Mouse (Mus musculus): Measurements from ENCODE around the gene Ankmy1.

Gene Ankmy1

DNA sequence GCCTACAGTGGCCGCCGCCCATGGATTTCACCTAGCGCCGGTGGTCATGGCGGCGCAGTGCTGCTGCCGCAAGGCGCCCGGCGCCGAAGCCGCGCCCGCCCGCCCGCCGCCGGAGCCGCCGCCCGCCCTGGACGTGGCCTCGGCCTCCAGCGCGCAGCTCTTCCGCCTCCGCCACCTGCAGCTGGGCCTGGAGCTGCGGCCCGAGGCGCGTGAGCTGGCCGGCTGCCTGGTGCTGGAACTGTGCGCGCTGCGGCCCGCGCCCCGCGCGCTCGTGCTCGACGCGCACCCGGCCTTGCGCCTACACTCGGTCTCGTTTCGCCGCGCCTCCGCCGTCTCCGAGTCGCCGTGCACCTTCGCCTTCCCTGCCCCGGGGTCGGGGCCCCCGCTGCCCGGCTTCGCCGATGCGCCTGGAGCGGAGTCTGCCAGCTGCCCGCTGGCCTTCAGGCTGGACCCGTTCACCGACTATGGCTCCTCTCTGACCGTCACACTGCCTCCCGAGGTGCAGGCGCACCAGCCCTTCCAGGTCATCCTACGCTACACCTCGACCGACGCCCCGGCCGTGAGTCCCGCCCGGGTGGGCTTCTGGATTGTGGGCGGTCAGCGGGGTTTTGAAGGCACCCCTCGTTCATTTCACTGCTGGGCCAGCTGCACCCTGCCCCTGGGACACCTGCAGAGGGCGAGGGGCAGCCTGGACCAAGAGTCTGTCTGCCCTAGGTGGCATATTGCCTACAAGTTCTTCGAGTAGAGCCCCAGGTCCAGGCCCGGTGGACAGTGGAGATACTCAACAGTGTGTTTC is 8.4 kb upstream of the Ankmy1 start:
- no peak for DNase-seq (ENCODE audit: low spot score)

DNA sequence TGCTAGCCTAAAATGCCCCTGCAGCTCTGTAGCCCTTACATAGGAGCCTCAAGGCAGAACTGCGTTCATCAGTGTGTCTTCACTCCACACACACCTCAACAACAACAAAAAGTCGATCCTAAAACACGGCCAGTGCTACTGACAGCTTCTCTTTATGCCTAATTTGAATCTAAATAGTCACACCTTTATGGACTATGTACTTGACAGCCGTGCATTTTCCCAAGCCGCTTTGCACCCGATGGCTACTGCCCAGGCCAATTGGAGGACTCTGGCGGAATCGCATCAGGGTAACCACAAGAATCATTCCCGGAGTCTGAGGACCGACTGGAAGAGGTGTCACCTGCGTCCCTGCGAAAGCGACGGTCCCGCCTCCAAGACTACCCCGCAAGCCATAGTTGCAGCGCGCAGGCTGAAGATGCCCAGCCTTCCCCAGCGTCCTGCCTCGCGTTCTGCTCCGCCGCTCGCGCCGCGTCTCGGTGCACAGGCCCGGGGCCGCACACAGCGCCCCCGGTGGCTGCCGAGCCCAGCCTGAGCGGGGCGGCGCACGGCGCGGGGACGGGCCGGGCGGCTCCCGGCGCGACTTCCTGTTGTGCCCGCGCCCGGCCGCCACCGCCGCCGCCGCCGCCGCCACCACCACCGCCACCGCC is 7.7 kb upstream of the Ankmy1 start, which contains the start of gene Rnpepl1:
Gene Rnpepl1 (plus strand): TSS at position 545 of the 647 bp plus-strand sequence.
- no peak for DNase-seq (ENCODE audit: low spot score)

DNA sequence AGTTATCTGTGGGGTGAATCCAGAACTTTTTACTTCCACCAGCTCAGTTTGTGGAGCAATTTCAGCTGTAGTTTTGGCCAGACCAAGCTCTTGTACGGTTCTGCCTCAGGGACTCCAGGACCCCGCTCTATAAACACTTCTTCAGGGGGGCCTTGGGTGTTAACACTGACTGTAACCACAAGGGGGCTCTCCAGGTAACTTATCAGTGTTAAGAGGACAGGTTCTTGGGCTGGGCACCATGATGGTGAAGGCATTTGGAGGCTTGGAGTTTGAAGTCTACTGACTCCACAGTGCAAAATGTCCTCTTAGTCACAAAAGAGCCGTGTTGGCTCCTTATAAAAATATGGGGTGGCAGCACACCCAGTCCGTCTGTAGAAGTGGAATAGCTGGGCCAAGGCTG is 6.4 kb upstream of the Ankmy1 start:
- no peak for DNase-seq (ENCODE audit: low spot score)

DNA sequence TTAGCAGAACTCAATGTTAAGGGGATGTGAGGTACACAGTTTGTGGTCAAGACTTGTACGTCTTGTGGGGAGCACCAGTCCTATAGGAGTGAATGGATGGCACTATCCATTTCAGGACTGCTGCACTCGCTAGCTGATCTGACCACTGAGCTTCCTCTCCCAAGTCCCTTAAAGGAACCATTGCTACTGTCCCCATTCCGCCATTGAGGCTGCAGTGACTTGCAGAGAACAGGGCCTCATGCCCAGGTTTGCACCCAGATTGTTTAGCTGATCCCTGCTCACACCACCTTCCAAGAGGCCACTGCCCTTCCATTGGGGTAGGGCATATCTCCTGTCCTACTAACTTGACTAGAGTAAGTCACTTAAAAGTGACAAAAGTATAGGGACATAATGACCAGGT is 6.0 kb upstream of the Ankmy1 start:
- DNase-seq (ENCODE audit: low spot score), result no peak

DNA sequence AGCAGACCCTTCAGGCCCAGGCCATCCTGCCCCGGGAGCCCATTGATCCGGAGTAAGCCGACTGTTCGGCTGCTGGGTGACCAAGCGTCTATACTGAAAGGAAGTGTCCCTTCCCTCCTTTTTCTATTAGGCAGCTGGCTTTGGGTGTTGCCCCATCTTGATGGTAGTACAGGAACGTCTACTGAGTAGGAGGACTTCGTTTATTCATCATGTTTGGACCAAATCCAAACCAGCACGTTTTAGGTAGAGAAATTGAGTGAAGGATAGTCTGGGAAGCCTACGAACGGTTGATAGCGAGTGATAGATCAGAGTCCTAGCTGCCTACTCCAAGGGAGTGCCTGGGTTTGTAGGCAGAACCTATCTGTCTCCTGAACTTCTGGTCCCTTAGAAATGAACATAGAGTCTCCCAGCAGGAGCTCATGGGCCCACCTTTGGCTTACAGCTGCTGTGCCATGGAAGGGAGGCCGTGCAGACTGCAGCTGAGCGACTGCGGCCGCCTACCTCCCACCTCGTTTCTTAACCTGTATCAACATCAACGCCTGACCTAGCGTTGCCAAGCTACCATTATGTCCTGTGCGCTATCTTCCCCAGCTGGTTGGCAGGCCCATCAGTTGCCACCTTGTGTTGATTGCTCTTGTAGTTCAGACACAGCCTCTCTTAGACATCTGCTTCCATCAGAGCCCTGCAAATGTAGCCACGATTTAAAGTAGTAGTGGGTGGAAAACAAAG is 5.1 kb upstream of the Ankmy1 start:
- no peak for DNase-seq (ENCODE audit: low spot score)

DNA sequence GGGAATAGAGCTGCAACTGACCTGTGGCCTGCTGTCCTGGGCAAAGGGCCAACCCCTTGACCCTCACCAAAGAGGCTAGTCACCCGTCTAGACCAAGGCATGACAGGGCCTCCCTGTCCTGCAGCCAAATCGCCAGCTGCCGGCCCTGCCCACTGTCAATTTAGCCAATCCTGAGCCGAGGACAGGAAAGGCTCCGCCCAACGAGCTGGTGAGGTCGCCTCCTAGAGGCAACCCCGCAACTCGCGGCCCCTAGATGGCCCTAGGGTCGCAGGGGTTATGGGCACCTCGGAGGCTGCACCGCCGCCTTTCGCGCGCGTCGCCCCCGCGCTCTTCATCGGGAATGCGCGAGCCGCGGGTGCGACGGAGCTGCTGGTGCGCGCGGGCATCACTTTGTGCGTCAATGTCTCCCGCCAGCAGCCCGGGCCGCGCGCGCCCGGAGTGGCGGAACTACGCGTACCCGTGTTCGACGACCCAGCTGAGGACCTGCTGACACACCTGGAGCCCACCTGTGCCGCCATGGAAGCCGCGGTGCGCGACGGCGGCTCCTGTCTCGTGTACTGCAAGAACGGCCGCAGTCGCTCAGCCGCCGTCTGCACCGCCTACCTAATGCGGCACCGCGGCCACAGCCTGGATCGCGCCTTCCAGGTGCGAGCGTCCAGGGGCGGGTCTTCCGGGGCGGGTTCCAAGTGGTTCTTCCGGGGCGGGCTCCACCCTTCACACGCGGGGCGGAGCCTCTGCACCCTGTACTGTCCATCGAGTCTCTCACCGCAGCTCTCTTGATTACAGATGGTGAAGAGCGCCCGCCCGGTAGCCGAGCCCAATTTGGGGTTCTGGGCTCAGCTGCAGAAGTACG is 4.3 kb upstream of the Ankmy1 start, which contains the start of gene Dusp28:
Gene Dusp28 (plus strand): TSS at position 203 of the 853 bp plus-strand sequence.
- DNase-seq (ENCODE audit: low spot score), result peak; percentile 65

DNA sequence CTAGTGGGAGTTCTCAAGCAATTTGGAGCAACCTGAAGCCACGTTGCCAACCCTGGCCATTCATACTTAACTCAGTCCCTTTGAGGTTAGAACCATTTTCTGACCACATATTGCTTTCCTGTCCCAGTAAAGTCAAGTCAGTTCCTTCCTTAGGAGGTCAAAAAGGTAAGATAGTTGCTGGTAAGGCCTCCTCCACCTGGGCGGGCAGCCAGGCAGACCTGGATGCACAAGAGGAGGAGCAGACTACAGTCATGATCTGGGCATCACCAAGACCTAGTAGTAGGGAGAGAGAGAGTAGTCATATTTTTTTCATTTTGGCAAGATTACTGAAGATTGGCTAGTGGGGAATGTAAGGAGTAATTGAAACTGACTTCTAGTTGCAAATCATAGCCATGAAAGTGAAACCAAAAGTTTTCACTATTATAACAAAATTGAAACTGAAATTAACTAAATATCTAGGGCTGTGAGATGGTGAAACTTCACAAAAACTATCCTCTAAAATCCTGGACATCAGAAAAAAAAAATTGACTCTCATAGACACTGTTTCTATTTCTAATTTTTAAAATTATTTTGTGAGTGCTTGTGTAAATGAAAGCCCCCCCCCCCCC is 3.1 kb upstream of the Ankmy1 start:
- no peak for DNase-seq (ENCODE audit: low spot score)

DNA sequence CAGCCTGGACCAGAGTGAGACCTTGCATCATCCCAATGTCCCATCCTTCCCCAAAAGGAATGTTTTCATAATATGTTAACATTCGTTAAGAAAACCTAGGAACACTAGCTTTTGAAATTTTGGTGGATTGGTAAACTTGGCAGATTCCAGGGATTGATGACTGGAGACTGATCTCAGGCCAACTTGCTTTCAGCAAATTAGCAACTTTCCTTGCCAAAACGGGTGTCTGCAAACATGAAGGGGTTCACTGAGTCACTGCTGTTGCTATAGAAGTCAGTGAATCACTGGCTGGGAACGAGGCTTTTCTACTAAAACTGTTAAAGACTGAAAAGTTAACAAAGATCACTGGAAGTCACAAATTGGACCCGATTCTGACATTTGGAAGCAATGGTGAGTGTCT is 921 bp upstream of the Ankmy1 start:
- no peak for DNase-seq (ENCODE audit: low spot score)

DNA sequence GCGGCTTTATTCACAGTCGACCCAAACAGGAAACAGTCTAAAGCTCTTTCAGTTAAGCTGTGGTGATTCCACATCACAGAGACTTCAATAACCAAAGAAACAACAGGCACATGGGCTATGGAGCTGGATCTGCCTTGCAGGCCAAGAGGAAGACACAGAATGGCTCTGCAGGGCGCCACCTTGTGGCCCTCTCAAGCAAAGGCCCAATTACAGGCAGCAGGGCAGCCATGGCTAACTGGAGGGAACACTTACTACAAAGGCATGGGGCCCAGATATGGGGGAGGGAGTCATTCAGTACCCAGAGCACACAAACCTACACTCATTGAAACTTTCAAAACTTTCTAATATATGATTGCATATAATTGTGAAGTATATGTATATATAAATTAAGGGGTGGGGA is 7.6 kb downstream of the Ankmy1 start:
- peak; percentile 74 for DNase-seq (ENCODE audit: low spot score)

DNA sequence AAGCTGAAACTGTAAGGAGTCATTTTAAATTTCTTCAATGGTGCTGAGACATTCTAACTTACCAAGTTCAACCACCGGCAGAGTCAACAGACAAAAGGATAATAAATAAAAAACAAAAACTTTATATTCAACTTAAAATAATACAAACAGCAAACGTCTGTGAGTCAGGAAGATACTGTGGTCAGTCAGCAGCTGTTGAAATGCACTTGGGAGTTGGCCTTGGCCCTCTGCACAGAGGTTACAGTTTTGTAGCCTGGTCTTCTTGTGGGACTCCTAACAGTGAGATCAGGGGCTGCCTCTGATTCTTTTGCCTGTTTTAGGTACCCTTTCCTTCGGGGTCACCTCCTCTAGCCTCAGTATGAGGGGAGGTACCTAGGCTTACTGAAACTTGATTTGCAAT is 8.8 kb downstream of the Ankmy1 start:
- no peak for DNase-seq (ENCODE audit: low spot score)

DNA sequence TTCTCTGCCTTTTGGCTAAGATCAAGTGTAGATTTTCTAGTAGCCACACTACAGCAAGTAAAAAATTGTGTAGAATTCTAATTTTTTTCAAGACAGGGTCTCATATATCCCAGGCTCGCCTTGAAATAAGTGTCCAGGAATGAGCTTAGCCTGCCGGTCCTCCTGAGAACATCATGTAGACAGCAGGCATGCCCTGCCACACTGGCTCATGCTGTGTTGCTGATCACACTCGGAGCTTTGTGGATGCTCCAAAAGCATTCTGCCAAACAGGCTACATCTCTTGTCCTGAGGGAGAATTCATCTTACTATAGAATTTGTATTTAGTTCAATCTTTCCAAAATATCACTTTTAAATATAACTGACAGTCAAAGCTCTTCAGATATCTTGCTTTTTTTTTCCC is 9.9 kb downstream of the Ankmy1 start:
- DNase-seq (ENCODE audit: low spot score), result no peak

DNA sequence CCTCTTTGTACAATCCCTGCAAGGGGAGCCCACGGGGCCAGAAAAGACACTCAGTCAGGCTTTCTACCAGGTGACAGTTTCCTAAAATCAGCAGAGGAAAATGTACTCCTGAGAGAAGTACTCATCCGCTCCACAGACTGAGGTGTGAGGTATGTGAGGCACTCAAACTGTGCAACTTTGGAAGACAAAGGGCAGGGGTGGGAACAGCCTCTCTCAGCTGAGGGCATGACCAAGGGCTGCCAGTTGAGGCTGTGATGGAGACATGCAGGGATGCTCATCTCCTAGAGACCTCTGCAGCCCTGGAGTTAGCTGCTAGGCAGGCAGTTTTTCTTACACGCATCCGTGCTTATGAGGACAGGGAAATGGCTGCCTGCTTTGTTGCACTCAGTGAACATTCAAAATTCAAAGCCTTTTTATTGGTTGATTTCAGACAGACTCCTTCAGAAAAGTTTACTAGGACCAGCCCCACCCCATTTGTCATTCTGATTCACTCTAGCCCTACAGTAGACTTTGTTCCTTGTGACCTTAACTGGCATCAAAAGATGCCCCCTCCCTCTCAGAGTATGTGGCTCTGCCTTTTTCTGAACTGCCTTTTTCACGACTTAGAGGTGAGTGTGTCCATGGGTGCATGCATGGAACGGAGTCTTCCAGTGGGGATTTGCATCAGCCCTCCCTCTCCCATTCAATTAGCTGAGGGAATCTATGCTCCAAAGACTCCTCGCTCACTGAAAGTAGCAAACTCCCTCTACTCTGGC is 13.6 kb downstream of the Ankmy1 start:
- DNase-seq (ENCODE audit: low spot score), result no peak

DNA sequence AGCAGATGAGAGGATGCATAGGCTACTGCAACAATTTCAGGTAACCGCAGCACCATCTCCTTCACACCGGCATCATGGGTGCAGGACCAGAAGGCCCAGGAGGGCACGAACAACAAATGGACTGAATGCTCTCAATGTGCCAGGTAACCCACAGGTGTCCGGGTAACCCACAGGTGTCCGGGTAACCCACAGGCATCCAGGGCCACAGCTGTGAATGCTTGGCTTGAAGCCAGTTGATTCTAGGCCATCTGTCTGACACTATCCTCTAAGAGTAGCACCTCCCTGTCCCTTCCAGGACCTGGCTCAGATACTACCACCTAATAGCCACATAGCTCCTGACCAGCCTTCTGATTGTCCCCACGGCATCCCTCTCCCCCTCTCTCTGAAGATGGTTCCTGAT is 20.7 kb downstream of the Ankmy1 start:
- no peak for DNase-seq (ENCODE audit: low spot score)

DNA sequence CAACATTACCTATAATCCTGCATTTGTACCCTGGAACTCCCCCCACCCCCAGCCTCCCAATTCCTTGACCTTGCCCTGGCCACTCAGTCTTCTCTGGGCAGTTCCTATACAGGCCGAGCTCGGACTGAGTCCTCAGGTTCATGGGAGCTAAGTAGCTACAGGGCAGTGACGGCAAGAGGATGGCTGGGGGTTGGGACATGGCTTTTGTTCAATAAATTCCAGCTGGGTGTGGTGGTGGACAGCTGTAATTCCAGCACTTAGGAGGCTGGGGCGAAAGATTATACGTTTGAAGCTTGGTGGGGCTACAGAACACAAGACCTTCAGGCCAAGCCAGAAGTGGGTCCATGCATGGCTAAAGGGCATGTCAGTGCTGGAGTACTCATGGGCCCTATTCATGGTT is 22.6 kb downstream of the Ankmy1 start:
- DNase-seq (ENCODE audit: low spot score), result no peak

DNA sequence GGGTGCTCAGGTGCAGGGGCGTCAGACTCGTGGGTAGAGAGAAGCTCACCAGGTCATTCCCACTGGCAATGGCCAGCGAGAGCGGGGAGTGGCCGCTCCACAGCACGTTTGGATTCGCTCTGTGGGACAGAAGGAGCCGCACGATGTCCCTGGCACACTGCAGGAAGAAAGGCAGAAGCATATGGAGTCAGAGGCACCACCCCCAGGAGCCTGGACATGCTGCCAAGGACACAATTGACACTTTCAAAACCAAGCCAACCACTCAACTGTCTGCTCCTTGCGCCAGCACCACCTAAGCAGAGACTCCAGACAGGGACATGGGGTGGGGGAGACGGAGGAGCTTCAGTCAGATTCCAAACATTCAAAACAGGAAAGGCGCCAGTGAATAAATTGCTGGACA is 23.4 kb downstream of the Ankmy1 start:
- no peak for DNase-seq (ENCODE audit: low spot score)

DNA sequence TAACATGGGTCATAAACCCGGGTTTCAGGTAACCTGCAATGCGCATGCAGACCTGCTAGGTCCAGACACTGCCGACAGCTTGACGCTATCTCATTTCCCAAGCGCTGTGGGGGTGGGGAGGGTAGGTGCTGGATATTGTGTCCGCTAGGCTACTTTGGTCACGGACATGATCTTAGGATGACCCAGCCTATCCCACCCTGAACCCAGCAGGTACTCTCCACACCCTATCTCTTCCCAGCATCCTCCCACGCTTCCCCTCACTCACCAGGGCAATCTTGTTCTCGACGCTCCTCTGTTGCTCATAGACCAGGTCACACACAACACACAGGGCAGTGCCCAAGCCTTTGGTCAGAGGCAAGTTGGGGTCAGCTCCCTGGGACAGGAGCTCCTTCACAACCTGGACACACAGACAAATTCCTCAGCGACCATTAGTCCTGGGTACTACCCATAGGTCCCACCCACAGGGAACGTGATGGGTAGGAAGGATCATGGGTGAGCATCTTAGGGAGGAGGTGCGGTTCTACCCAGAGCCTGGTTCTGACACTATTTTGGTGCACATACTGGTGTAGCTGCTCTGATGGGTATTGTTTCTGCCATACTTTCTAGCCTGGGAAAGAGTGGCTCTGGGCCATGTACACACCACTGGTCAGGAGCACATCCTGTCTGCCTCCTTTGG is 24.5 kb downstream of the Ankmy1 start:
- no peak for DNase-seq (ENCODE audit: low spot score)

DNA sequence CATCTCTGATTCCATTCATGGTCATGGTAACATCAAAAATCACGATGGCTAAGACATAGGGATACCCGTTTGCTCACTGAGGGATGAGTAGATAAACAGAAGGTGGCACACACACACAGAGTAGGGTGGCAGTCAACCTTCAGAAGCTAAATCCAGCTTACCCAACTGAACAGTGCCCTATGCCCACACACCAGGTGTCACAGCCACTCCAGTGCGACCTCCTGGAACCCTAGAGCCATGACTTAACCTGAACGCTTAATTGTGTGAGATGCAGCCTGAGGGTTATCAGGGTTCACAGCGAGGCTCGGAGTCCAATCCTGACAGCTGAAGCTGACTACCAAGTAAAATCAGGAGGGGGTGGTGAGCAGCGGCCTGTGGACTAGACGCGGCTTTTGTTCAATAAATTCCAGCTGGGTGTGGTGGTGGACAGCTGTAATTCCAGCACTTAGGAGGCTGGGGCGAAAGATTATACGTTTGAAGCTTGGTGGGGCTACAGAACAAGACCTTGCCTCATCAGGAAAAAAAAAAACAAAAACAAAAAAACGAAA is 25.2 kb downstream of the Ankmy1 start:
- no peak for DNase-seq (ENCODE audit: low spot score)

DNA sequence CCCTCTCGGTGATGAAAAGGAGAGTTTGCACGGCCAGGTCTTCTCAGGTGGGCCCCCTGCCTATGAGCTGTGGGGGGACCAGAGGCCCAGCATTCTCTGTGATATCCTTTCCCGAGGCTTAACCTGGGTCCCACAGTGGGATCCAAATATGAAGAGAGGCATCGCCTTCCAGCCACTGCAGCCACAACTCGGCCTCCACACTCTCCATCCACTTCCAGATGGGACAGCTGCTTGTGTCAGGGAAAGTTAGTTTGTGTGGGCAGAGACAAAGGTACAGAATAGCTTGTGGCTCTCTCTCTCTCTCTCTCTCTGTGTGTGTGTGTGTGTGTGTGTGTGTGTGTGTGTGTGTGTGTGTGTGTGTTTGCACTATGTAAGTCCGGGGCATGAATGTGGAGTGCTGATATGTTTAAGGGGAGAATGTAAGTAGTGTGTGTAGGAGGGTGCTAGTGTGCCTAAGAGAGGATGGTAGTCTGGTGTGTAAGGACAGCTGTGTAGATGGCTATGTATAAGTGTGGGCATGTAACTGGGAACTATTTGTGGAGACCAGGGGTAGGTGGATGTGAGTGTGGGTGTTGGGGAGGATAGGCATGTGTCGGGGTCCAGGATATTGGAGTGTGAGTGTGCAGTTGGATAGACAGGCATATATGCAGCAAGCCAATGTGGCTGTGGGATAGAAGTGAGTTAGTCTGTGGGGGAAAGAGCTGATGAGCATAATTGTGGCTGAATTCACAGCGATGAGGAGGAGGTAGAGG is 27.2 kb downstream of the Ankmy1 start:
- DNase-seq (ENCODE audit: low spot score), result no peak

DNA sequence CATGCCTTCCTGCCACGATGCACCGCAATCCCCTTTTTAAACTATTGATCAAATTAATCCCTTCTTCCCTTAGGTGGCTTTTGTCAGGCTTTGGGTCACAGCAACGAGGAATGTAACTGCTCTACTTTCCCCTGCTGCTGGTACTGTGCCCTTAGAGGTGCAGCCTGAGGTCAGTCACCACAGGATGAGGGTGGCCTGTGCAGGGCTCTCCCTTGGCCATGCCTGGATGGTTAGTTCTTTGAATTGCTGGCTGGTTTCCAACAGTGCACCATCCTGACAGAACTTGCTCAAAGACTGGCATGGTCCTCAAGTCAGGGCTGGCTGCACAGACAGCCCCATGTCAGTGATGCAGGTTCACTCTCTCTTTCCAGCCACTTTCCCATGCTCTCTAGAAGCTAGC is 28.7 kb downstream of the Ankmy1 start:
- DNase-seq (ENCODE audit: low spot score), result no peak

All from layer of hippocampus, adult 9-10 months (tissue).